Comparison of ENCODE assay signal across 25 mouse cellular contexts in the genomic region with DNA sequence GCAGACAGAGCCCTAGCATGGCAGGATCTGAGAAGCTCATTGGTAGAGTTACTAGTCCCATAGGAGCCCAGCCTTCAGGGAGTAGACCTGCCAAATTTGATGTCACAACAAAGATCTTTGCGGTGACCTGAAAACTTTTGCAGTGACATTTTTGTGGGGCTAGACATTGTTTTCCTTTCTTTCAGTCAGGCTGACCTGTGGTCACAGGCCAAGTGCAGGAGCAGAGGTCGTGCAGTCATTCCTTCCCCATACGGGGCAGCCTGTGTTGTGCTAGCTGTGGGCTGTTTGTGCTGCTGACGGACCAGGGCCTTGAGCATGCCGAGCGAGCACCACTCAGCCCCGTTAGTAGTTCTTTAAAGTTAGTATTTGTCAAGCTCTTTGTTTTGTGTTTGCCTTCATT. TPM values are rescaled to one million over a fixed set of nuclear protein-coding genes. Genes with fewer than 3 reads are reported as not detected.
DNase-seq lines count a peak whose midpoint lies in the region; ATAC-seq lines count a peak whose summit lies in the region.
"Had no signal": no experiment of that assay in that cellular context is flagged by ENCODE, and none has a peak within 500 bp of the region (broad histone marks: within the 10 kb centered on the region; RNA-seq: fewer than 3 reads in every experiment).

No protein-coding gene starts in this region.

- H3K36me3 ChIP-seq in kidney, embryonic 16.5 days (ENCODE audit: insufficient read depth, low read length), result peaks cover 13% of the 10 kb centered on the region

- H3K9ac ChIP-seq in kidney, embryonic 16.5 days (replicated peaks; ENCODE audit: low read length), result no peak overlapping the region
- H3K9ac ChIP-seq: embryonic facial prominence, embryonic 12.5 days; forebrain, embryonic 15.5 days; midbrain, embryonic 13.5 days; neural tube, embryonic 13.5 days; stomach, embryonic 15.5 days had no signal

- WGBS in kidney, embryonic 16.5 days, result 36% methylated on average over 7 of the region's 7 CpGs

- ATAC-seq in kidney, embryonic 16.5 days (ENCODE audit: low FRiP score, low TSS enrichment), result no peak
- ATAC-seq in megakaryocyte progenitor cell, adult 5-6 weeks (replicated peaks; ENCODE audit: poor library complexity), result no peak
- ATAC-seq: forebrain, embryonic 15.5 days; lung, postnatal 0 days; midbrain, embryonic 13.5 days had no signal

- DNase-seq in adrenal gland, postnatal 10 days, result peak; percentile 37
- no peak for DNase-seq in adrenal gland, postnatal 25 days
- DNase-seq in kidney, postnatal 10 days, result peak; percentile 35
- DNase-seq in ovary, postnatal 36 days (ENCODE audit: low spot score), result peak; percentile 45
- DNase-seq in ovary, postnatal 14 days (ENCODE audit: low spot score), result no peak
- no peak for DNase-seq in thymus, postnatal 14 days
- DNase-seq: cerebellum, adult 18-20 months; kidney, adult 11 months; layer of hippocampus, postnatal 36 days; thymus, adult 2 months had no signal

- H3K9me3 ChIP-seq in kidney, embryonic 16.5 days (ENCODE audit: low read length), result no peaks in the 10 kb centered on the region
- H3K9me3 ChIP-seq: embryonic facial prominence, embryonic 12.5 days; forebrain, embryonic 15.5 days; G1E; midbrain, embryonic 13.5 days; neural tube, embryonic 13.5 days; stomach, embryonic 15.5 days had no signal

- no peak overlapping the region for H3K4me2 ChIP-seq in kidney, embryonic 16.5 days (replicated peaks; ENCODE audit: low read depth, low read length)
- H3K4me2 ChIP-seq: embryonic facial prominence, embryonic 12.5 days; forebrain, embryonic 15.5 days; midbrain, embryonic 13.5 days; neural tube, embryonic 13.5 days; stomach, embryonic 15.5 days had no signal

- H3K4me1 ChIP-seq in kidney, embryonic 16.5 days (ENCODE audit: insufficient read depth, low read length), result peaks cover 4% of the 10 kb centered on the region
- H3K4me1 ChIP-seq: forebrain, embryonic 15.5 days; midbrain, embryonic 13.5 days had no signal

- H3K4me3 ChIP-seq in kidney, embryonic 16.5 days (ENCODE audit: low read length), result no peak overlapping the region
- H3K4me3 ChIP-seq: embryonic facial prominence, embryonic 12.5 days; forebrain, embryonic 15.5 days; midbrain, embryonic 13.5 days; neural tube, embryonic 13.5 days; stomach, embryonic 15.5 days had no signal

- no peak overlapping the region for H3K27ac ChIP-seq in kidney, embryonic 16.5 days (ENCODE audit: low read length)
- H3K27ac ChIP-seq: embryonic facial prominence, embryonic 12.5 days; forebrain, embryonic 15.5 days; midbrain, embryonic 13.5 days; stomach, embryonic 15.5 days had no signal

- no peaks in the 10 kb centered on the region for H3K27me3 ChIP-seq in kidney, embryonic 16.5 days (ENCODE audit: insufficient read depth, low read length)
- H3K27me3 ChIP-seq: embryonic facial prominence, embryonic 12.5 days; forebrain, embryonic 15.5 days; midbrain, embryonic 13.5 days; neural tube, embryonic 13.5 days; stomach, embryonic 15.5 days had no signal

RNA-seq across cellular contexts. Expression of a gene that starts 22.0 kb away (rescaled TPM):
- total RNA-seq in adrenal gland, postnatal 10 days (2021), result not detected
- total RNA-seq in adrenal gland, postnatal 25 days (2021), result not detected in 2 replicates
- not detected in 2 replicates for polyA plus RNA-seq in kidney, embryonic 16.5 days (2015; fragmentation: Nextera tagmentation; extraction: Ambion mirVana)
- total RNA-seq in megakaryocyte progenitor cell, adult 5-6 weeks (2015), result not detected in 2 replicates
- total RNA-seq in megakaryocyte progenitor cell, adult 5-6 weeks (2017), result not detected in 2 replicates
- total RNA-seq: gastrocnemius, postnatal 4 days; layer of hippocampus, postnatal 36 days; left cerebral cortex, postnatal 25 days; megakaryocyte, adult 5-6 weeks had no signal
- polyA plus RNA-seq: embryonic facial prominence, embryonic 12.5 days; forebrain, embryonic 15.5 days; G1E; heart, embryonic 16.5 days; limb, embryonic 14.5 days; midbrain, embryonic 13.5 days; neural tube, embryonic 13.5 days; stomach, embryonic 15.5 days; thymus, adult 2 months; urinary bladder, adult 2 months had no signal

RNA-seq across cellular contexts. Expression of a gene that starts 29.1 kb away (rescaled TPM):
- total RNA-seq in adrenal gland, postnatal 10 days (2021), result 10 to 100 TPM; 68.2 to 70.3 TPM
- 52.6 and 68.3 TPM in 2 replicates for total RNA-seq in adrenal gland, postnatal 25 days (2021)
- polyA plus RNA-seq in kidney, embryonic 16.5 days (2015; fragmentation: Nextera tagmentation; extraction: Ambion mirVana), result 22.0 and 24.1 TPM in 2 replicates
- 50.4 and 59.9 TPM in 2 replicates for total RNA-seq in megakaryocyte progenitor cell, adult 5-6 weeks (2015)
- 36.3 and 42.8 TPM in 2 replicates for total RNA-seq in megakaryocyte progenitor cell, adult 5-6 weeks (2017)

RNA-seq across cellular contexts. Expression of a gene that starts 34.0 kb away (rescaled TPM):
- total RNA-seq in adrenal gland, postnatal 10 days (2021), result 10 to 100 TPM; 38.1 to 48.5 TPM
- 41.9 and 53.9 TPM in 2 replicates for total RNA-seq in adrenal gland, postnatal 25 days (2021)
- 42.7 and 45.7 TPM in 2 replicates for polyA plus RNA-seq in kidney, embryonic 16.5 days (2015; fragmentation: Nextera tagmentation; extraction: Ambion mirVana)
- 34.0 and 37.6 TPM in 2 replicates for total RNA-seq in megakaryocyte progenitor cell, adult 5-6 weeks (2015)
- 51.8 and 65.5 TPM in 2 replicates for total RNA-seq in megakaryocyte progenitor cell, adult 5-6 weeks (2017)

Comparison
In these comparisons a context has a peak if more than half of its experiments do, and no peak if none do; other contexts are left out.
1. DNase-seq: peak in adrenal gland, postnatal 10 days (single experiment), kidney, postnatal 10 days (single experiment) and ovary, postnatal 36 days (single experiment); none in adrenal gland, postnatal 25 days (single experiment), ovary, postnatal 14 days (single experiment) and thymus, postnatal 14 days (single experiment).